Mouse (Mus musculus) kidney, postnatal 25 days (tissue): ENCODE data around the gene Susd3.

Experiments
- DNase-seq, 2 experiments: peaks; one replicate each; pipeline ENCODE4 v3.0.0; 2021; ENCODE audit warnings: mixed read lengths in 2 of 2

The Susd3 gene

DNA sequence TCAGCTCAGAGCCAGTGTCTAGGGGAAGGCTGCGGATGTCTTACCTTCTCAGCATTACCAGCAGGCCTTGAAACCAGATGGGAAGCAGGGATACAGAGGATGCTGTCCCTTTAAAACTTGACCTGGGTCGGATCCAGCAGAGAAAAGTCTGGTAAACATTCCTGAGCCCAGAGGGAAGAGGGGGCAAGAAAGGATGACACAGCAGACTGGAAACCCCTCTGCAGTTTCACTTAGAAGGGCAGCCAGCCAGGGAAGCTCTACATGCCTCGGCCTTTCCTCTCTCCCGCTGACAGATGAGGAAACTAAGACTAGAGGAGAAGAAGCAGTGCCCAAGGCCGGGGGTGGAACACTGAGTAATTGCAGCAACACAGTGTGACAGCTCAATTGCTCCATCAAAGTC is 64.9 kb downstream of the Susd3 start:
- peak in 1 of 2 experiments; percentile 53 for DNase-seq

DNA sequence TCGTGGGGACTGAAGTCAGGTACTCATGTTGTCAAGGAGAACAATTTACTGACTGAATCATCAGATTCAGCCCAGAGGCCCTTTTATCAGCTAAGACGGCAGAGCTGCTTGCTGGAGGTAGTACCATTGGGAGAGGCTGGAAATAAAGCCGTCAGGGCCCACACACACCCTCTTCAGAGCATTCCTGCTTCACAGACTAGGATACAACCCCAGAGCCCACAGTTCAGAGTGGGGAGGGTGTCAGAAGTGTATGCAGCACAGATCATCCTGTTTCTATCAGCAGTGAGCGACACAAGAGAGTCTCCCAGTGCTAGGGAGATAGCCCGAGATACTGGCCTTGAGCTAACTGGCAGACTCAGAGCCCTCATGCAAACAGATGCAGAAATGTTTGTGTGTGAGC is 65.3 kb downstream of the Susd3 start:
- no peak for DNase-seq

DNA sequence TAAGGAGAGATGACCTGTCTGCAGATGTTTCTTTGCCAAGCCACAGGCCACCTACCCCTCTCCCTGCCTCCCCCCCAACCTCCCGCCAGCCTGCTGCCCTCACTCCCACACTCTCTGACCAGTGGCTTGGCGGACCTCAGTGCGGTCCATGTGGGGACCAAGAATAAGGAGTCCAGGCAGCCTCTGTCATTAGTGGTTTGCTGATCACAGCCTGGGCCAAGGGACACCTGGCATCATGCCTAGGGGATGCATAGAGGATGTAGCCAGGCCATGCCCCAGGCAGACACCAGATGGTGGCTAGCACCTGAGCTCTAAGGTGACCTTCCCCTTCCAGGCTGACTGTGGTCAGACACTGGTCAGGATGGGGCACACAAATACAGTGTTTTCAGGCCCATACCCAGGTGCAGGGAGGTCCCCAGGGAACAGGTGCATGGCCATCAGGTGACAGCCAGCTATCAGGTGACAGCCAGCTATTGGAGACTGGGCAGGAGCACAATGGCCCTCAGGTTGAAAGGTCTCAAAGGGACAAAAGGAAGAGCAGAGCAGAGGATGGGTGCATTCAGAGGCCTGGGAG is 67.0 kb downstream of the Susd3 start:
- peak in 1 of 2 experiments; percentile 32 for DNase-seq

DNA sequence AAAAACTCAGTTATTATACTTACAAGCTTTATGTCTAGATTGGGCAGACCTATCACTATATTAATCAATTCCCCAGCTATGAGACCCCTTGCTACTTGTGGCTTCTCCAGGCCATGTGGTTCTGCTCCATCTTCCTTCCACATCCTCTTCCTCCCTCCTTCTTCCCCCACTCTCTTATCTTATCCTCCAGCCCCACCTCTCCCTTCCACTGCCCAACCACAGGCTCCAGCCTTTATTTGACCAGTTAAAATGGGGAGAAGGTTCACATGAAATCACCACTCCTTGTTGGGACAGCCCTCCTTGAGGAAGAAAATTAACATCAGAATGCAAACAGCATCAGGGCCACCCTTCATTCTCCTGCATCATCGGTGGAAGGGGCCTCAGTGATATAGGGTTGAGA is 67.8 kb downstream of the Susd3 start:
- no peak for DNase-seq
